Mouse (Mus musculus) ES-E14 (cell line): Measurements from ENCODE around the gene Echdc1.

Experiments
- MAFK ChIP-seq: IDR thresholded peaks from 2 replicates; pipeline ENCODE4 v1.6.1; 2014; ENCODE audit warnings: mild to moderate bottlenecking, low read depth, low read length, inconsistent platforms; ENCODE audit not compliant: insufficient read depth
- ZNF384 ChIP-seq: IDR thresholded peaks from 2 replicates; pipeline ENCODE4 v1.6.1; 2012; ENCODE audit warnings: low read depth, low read length, inconsistent platforms

GRCm38 (mm10) chr10:29324817-29325216 is 11.9 kb downstream of the Echdc1 start:
- TF ChIP-seq ZNF384 (no peak), MAFK (no peak)
